Mouse (Mus musculus) bone marrow macrophage, adult 2 months (primary cell): ENCODE data around the gene Tet1.

Experiments
- CTCF ChIP-seq: IDR thresholded peaks from 2 replicates; pipeline ENCODE4 v1.5.1; 2012; ENCODE audit warnings: low read depth, mild to moderate bottlenecking, low read length, moderate library complexity
- POLR2A ChIP-seq: IDR thresholded peaks from 2 replicates; pipeline ENCODE4 v1.6.1; 2012; ENCODE audit warnings: mild to moderate bottlenecking, low read depth, low read length, borderline replicate concordance

GRCm38 (mm10) chr10:62893356-62893884, 15.4 kb downstream of the Tet1 start:
- no peak for TF ChIP-seq POLR2A
- TF ChIP-seq CTCF, result no peak
